Mouse (Mus musculus): Measurements from ENCODE around the gene Tlr2.

DNA sequence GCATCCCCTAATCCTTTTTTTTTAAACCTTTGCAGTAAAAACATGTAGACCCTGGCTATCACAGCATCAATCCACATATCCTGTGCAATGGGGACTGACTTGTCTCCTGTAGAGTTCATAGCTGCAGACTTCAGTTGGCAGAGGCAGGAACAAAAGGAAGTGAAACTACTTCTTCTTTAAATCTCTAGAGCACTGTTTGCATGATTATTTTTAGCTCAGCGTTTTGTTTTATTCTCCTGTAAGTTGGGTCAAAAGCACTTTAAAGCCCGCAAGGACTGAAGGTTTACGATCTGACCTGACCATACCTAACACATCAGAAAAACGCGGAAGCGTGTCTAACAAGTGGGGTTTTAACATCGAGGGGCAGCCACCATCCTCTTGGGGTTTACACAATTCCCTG lies 29.6 kb downstream of the Tlr2 start:
- TF ChIP-seq CTCF (IDR thresholded peaks at IDR 0.05; ENCODE audit: insufficient read depth, low read length): no peak
- no peak for TF ChIP-seq POLR2A (IDR thresholded peaks at IDR 0.05; ENCODE audit: borderline replicate concordance, extremely low read depth, low read depth, low read length)
